Mouse (Mus musculus): ENCODE measurements at regions not wholly inside any gene's neighbourhood (a gene's known extent, or its start where the extent isn't known, plus 50 kb on each side); places are given as distances from the start of the nearest gene placed in this dataset.
A peak's percentile ranks its signal among the peaks of the same experiment; 100 is the strongest.

GRCm38 (mm10) chr5:27963765-27964164, 107.4 kb upstream of the Insig1 start:
- DNase-seq (ENCODE audit: low read depth) = no peak

DNA sequence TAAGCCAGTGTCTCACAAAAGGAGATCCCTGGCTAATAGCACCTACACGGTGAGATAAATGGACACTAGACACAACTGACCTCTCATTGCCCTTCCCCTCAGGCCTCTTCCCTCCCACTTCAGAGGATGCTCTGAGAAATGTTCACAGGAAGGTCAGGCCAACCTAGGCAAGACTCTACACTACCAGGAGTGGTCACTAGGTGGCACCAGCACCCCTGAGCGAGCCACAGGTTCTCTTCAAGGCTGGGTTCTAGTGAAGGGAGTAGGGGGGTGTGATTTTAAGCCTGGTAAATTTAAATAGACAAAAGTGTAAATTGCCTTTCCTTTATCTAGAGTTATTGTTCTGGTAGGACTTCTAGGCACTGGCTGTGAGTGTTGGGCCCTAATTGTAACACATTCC, 76.0 kb upstream of the Insig1 start:
- DNase-seq (ENCODE audit: low read depth) = peak; percentile 62

DNA sequence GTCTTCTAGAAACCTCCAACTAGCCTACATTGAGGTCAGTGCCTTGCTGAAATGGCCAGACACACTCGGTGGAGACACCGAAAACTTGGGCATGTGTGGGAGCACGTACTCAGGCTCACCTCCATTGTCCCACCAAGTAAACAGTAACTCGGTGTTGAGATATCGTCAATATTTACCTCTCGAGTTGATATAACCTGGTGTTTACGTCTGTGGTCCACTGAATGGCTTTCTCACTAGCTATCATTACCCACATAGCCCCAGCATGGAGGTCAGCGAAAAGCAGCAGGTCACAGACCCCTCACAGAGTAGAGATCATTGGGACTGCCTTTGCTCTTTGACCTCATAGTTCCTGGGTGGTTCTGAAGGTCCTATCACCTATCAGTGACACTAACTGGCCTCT, 73.4 kb upstream of the Insig1 start:
- DNase-seq (ENCODE audit: low read depth) = no peak

GRCm38 (mm10) chr5:28002922-28003321, 68.2 kb upstream of the Insig1 start:
- DNase-seq (ENCODE audit: low read depth) = no peak

GRCm38 (mm10) chr5:28003756-28004486, 67.2 kb upstream of the Insig1 start:
- DNase-seq (ENCODE audit: low read depth) = no peak

DNA sequence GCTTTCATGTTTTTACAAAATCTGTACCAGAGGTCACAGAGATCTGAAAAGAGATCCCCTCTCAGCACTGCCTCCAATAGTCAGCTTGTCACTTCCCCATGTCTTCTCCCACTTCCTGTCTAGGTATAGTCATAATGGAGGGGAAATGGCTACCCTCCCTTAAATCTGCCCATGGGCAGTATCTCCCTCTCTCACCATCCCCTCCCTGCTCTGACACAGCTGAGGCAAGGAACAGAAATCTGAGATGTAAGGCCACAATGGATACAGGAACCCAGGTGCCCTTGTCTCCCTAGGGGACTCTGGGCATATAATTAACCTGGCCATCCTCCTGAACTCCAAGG, 66.7 kb upstream of the Insig1 start:
- DNase-seq (ENCODE audit: low read depth) = no peak

DNA sequence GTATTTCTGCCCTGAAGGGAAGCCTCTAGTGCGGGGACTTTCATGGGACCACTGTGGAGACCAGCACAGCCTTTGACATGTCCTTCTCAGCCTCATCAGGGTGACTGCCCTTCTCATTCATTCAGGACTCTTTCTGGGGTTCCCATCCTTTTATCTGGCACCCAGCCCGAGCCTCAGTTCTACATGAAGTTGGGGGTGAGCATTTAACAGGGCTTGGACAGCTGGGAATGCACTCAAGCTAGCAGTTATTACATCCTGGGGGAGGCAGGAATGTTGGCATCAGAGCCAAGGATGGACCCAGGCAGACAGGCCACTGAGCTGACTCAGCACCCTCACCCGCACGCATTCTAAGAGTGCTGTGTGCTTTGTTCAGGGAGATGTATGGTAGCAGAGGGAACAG, 61.8 kb upstream of the Insig1 start:
- DNase-seq (ENCODE audit: low read depth) = no peak

GRCm38 (mm10) chr5:28009871-28010270, 61.3 kb upstream of the Insig1 start:
- no peak for DNase-seq (ENCODE audit: low read depth)

DNA sequence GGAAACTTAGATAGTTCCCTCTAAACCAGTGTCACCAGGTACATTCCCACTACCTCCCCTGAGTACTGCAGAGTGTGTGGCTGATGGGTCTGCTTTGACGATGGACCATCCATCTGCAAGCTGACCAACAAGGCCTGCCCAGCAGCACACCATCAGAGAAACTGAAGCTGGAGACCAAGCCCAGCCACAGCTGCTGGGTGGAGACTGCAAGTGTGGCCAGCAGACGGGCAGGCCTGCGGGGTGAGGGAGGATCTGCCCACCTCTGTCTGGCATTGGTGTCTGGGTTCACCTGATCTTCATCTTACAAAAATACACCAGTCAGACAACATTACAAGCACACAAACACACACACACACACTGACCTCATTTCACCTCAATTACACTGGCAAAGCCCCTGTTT, 60.6 kb upstream of the Insig1 start:
- DNase-seq (ENCODE audit: low read depth) = no peak

- no peak for DNase-seq (ENCODE audit: low read depth)
Measured at GRCm38 (mm10) chr5:28012496-28012895, 58.7 kb upstream of the Insig1 start.

DNA sequence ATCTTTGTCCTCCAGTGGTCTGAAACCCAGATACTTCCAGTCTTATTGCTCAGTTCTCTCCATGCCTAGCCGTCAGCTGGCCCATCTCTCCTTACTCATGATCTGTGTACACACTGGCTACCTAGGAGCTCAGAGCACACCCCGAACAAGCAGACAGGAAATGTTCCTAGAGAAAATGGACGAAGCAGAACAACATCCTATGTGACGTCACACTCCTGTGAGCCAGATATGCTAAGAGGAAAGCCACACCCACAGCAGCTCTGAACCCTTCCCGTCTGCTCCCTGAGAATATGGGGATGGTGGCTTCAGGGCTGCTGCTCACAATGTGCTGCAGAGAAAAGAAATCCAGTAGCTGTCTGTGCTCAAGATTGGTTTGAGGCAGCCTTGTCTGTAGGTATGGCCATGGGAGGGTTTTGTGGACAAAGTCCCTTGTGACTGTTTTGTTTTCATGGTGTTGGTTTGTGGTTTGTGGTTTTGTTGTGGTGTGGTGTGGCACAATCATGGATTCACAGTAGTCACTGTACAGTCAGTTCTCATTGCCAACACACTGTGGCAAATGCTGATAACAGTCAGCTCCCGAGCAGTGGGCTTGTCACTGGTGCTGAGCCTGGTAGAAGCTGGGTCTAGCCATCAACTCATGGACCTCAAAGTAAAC, 57.4 kb upstream of the Insig1 start:
- peak; percentile 14 for DNase-seq (ENCODE audit: low read depth)

DNA sequence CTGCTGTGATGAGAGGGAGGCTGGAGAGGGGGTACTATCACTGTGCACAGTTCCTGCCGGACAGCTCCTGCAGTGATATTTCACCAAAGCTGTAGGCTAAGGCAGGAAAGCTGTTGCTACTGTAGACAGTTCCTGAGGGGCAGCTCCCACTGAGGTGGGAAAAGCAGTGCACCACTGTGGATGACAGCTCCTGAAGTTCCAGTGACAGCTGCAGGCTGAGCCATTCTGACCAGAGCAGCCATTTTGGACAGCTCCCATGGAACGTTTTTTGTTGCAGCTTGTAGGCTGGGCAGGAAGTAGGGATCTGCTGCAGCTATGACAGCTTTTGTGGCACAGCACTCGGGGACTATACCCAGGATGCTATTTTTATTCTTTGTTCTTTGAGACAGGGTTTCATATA, 51.3 kb upstream of the Insig1 start:
- DNase-seq (ENCODE audit: low read depth) = no peak
